Mouse (Mus musculus) stomach, embryonic 16.5 days (tissue): ENCODE data around the gene Tent5b. TPM values are rescaled to one million over a fixed set of nuclear protein-coding genes. Genes with fewer than 3 reads are reported as not detected.
A peak's percentile ranks its signal among the peaks of the same experiment; 100 is the strongest.

Source experiments
- ATAC-seq: fragments of 200-750 bp; cut with Nextera tagmentation; 2 replicates; pipeline ENCODE4 v1.8.0; 2017; ENCODE audit warnings: moderate number of reproducible peaks, moderate TSS enrichment; ENCODE audit not compliant: insufficient read depth, low FRiP score
- H3K27ac ChIP-seq: fragments of 300-500 bp; sonication (generic); 2 replicates; pipeline ENCODE4 v1.5.1; 2014; ENCODE audit warnings: low read length
- H3K27me3 ChIP-seq: fragments of 300-500 bp; sonication (generic); 2 replicates; pipeline ENCODE4 v1.6.1; 2014; ENCODE audit warnings: low read length, control low read depth, mixed read lengths; ENCODE audit not compliant: control insufficient read depth, insufficient read depth
- H3K36me3 ChIP-seq: fragments of 300-500 bp; sonication (generic); 2 replicates; pipeline ENCODE4 v1.6.1; 2014; ENCODE audit warnings: low read length; ENCODE audit not compliant: control insufficient read depth, insufficient read depth
- H3K4me1 ChIP-seq: fragments of 300-500 bp; sonication (generic); 2 replicates; pipeline ENCODE4 v1.6.1; 2014; ENCODE audit warnings: low read length, control low read depth, mixed read lengths; ENCODE audit not compliant: control insufficient read depth, insufficient read depth
- H3K4me2 ChIP-seq: fragments of 300-500 bp; sonication (generic); 2 replicates; pipeline ENCODE4 v1.6.1; 2014; ENCODE audit warnings: low read depth, low read length, mixed read lengths
- H3K4me3 ChIP-seq: fragments of 300-500 bp; sonication (generic); replicated peaks from 2 replicates; pipeline ENCODE4 v1.5.1; 2014; ENCODE audit warnings: mild to moderate bottlenecking, low read length
- H3K9ac ChIP-seq: fragments of 300-500 bp; sonication (generic); 2 replicates; pipeline ENCODE4 v1.6.1; 2014; ENCODE audit warnings: low read length
- H3K9me3 ChIP-seq: fragments of 300-500 bp; sonication (generic); replicated peaks from 2 replicates; pipeline ENCODE4 v1.6.1; 2016; ENCODE audit warnings: low read length, control low read depth; ENCODE audit not compliant: control insufficient read depth
- WGBS: fragments of 180-500 bp; shearing (Covaris S2); extraction: QIAGEN DNeasy Blood & Tissue Kit; methylation state at CpG from one replicate; pipeline ENCODE4 v1.1.7; 2014; 5-methylcytosine and 5-hydroxymethylcytosine counted together
- polyA plus RNA-seq: library from polyadenylated mRNA; unstranded; fragments of >200 nt; fragmentation: Nextera tagmentation; extraction: Ambion mirVana; gene quantifications from 2 replicates; pipeline ENCODE4 v1.2.1, GENCODE M21; 2015

Tent5b gene
- polyA plus RNA-seq, 1 experiment from 2014 or later: 7.9 TPM

DNA sequence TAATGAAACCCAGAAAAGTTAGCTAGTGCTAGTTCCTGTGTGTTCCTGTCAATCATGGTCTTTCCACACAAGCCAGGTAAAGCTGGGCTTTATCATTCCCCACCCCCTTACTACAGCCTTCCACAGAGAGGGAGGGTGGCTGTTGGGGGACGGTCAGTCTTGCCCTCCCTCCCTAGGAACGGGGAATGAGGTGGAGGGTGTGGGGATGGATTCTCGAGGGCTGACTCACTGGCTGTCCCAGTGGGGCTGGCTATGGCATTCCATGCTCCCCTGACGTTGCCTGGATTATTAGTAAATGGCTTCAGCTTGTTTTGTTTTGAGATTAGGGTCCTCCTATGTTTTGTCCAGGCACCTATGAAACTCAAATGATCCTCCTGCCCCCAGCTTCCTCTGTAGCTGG is 1.6 kb downstream of the Tent5b start:
- no peak overlapping the region for H3K4me3 ChIP-seq
- WGBS: 10% methylated on average over 4 of the region's 4 CpGs
- no peak for ATAC-seq
- H3K4me2 ChIP-seq: no peak overlapping the region
- H3K27ac ChIP-seq: no peak overlapping the region
- H3K36me3 ChIP-seq: no peaks in the 10 kb centered on the region
- peaks cover 22% of the 10 kb centered on the region for H3K4me1 ChIP-seq
- peak overlapping the region; percentile 40; the same call in 1 of the 2 replicates for H3K9ac ChIP-seq
- no peaks in the 10 kb centered on the region for H3K9me3 ChIP-seq
- H3K27me3 ChIP-seq: peaks cover 10% of the 10 kb centered on the region

DNA sequence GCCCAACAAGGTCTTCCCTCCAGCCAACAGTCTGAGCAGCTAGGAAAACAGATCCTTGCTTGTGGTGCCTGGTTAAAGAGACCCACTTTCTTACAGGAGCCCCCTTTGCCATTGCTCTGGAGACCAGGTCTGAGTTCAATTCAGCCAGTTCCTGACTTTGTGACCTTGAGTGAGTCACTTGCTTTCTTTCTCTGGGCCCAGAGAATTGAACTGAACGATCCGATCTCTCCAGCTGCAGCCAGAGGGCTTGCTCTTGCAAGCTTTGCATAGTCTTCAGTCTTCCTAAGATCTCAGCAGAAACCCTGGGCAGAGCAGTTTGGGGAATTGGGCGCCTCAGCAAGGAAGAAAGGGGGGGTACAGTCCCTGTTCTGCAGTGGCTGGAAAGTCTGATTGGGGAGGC is 2.5 kb downstream of the Tent5b start:
- H3K4me1 ChIP-seq: peaks cover 22% of the 10 kb centered on the region
- H3K9ac ChIP-seq: no peak overlapping the region
- H3K27ac ChIP-seq: no peak overlapping the region
- no peak overlapping the region for H3K4me2 ChIP-seq
- no peak overlapping the region for H3K4me3 ChIP-seq
- H3K27me3 ChIP-seq: peaks cover 10% of the 10 kb centered on the region
- H3K36me3 ChIP-seq: no peaks in the 10 kb centered on the region
- no peaks in the 10 kb centered on the region for H3K9me3 ChIP-seq
- no peak for ATAC-seq
- WGBS: 81% methylated on average over 3 of the region's 3 CpGs

DNA sequence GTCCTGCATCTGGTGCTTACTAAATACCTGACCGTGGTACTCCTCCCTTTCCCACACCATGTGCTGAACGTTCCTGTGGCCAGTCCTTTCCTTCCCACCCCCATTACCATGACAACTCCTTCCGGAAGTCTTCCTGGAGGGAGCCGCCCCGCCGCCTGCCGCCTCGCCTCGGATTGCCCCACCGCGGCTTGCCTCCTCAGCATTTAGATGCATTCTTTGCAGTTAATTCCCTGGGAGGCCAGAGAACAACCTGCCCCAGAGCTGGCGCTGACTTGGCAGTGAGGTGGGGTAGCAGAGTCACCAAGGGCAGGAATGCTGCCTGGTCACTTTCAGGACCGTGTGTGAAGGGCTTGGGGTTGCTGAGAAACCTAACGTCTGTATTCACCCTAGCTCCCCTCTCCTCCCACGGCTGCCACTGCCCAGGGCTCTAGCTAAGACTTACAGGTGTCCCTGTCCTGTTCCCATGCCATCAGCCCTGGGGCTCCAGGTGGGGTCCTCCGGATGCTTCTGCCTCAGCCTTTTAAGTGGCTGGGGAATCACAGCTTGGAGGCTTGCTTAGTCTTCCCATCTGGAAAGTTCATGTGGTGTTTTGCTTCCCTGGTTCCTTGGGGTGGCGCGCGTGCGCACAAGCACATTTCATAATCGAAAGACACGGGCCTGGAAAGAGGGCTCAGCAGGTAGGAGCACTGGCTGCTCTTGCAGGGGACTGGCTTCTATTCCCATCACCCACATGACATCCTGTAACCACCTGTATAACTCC is 4.5 kb downstream of the Tent5b start:
- H3K4me2 ChIP-seq: peak overlapping the region; percentile 44
- 0 out of 2 replicates have a peak, but pooled peaks have one; percentile 6 for ATAC-seq
- peak overlapping the region; percentile 81 for H3K27ac ChIP-seq
- peaks cover 10% of the 10 kb centered on the region for H3K27me3 ChIP-seq
- peak overlapping the region; percentile 58 for H3K9ac ChIP-seq
- peak overlapping the region; percentile 13; the same call in 1 of the 2 replicates for H3K4me3 ChIP-seq
- H3K9me3 ChIP-seq: no peaks in the 10 kb centered on the region
- no peaks in the 10 kb centered on the region for H3K36me3 ChIP-seq
- WGBS: 10% methylated on average over 22 of the region's 22 CpGs
- peaks cover 24% of the 10 kb centered on the region for H3K4me1 ChIP-seq

DNA sequence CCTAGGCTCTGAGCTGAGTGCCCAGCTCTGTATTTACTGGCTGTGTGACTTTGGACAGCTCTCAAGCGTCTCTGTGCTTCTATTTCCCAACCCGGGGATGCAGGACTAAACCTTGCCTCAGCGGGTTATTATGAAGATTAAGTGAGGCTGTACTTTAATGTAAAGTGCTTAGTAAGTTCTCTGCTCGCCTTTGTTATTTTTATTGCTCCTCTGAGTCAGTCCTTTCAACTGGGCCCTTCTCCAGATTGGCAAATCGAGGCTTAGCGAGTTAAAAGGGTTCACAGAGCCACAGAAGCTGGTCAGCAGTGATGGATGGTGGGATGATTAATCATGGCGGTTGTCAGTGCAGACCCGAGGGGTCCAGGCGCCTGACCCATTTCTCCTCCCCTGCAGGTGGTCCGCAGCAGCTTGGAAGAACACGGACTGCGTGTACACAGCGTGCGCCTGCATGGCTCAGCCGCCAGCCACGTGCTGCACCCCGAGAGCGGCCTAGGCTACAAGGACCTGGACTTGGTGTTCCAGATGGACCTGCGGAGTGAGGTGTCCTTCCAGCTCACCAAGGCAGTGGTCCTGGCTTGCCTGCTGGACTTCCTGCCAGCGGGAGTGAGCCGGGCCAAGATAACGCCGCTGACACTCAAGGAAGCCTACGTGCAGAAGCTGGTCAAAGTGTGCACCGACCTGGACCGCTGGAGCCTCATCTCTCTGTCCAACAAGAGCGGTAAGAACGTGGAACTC is 5.9 kb downstream of the Tent5b start:
- ATAC-seq: no peak
- H3K4me2 ChIP-seq: no peak overlapping the region
- no peaks in the 10 kb centered on the region for H3K9me3 ChIP-seq
- H3K4me3 ChIP-seq: no peak overlapping the region
- no peak overlapping the region for H3K27ac ChIP-seq
- 81% methylated on average over 28 of the region's 28 CpGs for WGBS
- peaks cover 2% of the 10 kb centered on the region for H3K27me3 ChIP-seq
- no peak overlapping the region for H3K9ac ChIP-seq
- H3K4me1 ChIP-seq: peaks cover 16% of the 10 kb centered on the region
- no peaks in the 10 kb centered on the region for H3K36me3 ChIP-seq

DNA sequence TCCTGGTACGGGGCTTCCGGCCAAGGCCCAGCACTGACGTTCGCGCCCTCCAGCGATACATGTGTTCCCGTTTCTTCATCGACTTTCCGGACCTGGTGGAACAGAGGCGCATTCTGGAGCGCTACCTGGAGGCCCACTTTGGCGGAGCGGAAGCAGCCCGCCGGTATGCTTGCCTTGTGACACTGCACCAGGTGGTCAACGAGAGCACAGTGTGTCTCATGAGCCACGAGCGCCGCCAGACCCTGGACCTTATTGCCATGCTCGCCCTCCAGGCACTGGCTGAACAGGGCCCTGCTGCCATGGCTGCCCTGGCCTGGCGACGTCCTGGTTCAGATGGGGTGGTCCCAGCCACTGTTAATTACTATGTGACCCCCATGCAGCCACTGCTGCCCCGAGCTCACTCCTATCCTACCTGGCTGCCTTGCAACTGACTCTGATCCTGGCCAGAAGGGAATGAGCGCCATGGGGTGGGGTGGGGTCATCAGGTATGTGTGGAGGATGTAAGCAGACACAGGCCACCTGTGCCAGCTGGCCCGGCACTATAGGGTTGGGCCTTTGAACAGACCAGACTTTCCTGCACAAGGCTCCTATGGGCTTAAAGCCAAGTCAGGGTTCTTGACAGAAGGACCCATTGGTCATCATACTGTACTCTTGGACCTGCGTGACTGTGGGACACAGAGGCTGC is 6.9 kb downstream of the Tent5b start:
- no peak overlapping the region for H3K27ac ChIP-seq
- no peak overlapping the region for H3K4me3 ChIP-seq
- no peak overlapping the region for H3K9ac ChIP-seq
- no peaks in the 10 kb centered on the region; the same call in 1 of the 2 replicates for H3K27me3 ChIP-seq
- peaks cover 17% of the 10 kb centered on the region for H3K4me1 ChIP-seq
- H3K36me3 ChIP-seq: no peaks in the 10 kb centered on the region
- H3K4me2 ChIP-seq: no peak overlapping the region
- H3K9me3 ChIP-seq: no peaks in the 10 kb centered on the region
- WGBS: 95% methylated on average over 26 of the region's 26 CpGs
- no peak for ATAC-seq

DNA sequence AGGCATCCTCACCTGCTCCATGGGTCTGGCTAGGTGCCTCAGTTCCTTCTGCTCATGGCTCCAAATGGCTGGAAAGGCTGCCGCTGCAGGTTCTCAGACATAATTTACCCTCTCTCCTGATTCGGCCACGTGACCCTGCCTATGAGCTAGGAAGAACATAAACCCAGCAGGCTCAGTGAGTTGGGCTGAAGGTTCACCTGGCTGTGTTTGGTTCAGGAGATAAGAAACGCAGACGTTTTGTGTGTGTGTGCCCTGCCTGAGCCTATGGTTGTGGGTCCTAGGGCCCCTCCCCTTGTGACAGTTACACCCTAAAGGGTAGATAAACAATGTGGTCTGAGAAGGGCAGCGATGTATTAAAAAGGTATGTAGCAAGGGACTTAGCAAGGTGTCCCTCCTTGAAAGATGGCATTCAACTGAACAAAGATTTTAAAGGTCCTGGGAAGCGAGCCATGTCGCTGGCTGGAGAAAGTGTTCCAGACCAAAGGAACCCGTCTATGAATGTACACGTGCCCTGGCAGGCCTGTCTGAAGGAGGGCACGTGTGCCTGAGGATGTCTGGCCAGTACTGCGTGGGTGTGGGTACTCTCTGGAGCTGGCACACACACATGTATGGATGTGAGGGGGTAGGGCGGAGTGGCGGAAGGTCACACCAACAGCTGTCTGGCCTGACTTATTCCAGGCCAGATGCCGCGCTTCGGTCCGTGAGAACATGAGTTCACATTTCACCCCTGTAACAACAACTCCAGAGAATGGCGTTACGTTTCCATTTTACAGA is 8.9 kb downstream of the Tent5b start:
- peaks cover 21% of the 10 kb centered on the region for H3K4me1 ChIP-seq
- H3K4me2 ChIP-seq: no peak overlapping the region
- ATAC-seq: peak; percentile 63; the same call in 1 of the 2 replicates
- H3K27ac ChIP-seq: peak overlapping the region; percentile 79
- H3K36me3 ChIP-seq: no peaks in the 10 kb centered on the region
- H3K27me3 ChIP-seq: no peaks in the 10 kb centered on the region
- no peak overlapping the region for H3K4me3 ChIP-seq
- 68% methylated on average over 20 of the region's 20 CpGs for WGBS
- H3K9ac ChIP-seq: no peak overlapping the region
- no peaks in the 10 kb centered on the region for H3K9me3 ChIP-seq

DNA sequence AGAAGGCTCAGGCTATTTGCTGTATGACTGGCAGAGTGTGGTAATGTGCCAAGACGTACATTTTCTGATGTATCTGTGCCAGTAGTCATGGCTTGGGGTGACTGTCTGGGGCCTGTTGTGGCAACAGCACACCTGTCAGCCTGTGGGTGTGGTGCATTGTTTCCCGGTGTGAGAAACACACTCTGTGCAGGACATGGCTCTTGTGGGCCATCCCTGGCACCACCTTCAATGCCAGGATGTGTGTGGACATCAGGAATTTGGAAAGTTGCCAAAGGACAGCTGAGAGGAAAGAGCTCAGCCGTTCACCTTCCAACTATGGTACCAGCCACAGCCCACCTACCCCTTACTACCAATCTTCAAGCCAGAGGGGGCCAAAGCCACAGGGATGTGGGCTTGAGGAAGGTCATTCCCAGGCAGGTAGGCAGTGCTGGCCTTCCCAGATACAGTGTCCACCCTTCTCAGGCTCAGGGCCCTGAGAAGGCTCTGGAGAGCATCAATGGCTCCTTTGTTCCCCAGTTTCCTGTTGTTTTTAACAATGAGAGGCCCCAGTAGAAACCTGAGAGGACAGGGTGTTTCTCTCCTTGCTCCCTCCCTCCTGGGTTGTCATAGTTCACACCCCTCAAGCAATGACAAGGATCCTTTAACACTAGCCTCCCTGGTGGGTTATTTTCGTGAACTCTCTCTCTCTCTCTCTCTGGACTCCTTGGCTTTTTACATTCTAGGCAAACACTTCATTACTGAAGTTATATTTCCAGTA is 9.7 kb downstream of the Tent5b start:
- H3K27me3 ChIP-seq: no peaks in the 10 kb centered on the region
- no peaks in the 10 kb centered on the region for H3K36me3 ChIP-seq
- H3K9me3 ChIP-seq: no peaks in the 10 kb centered on the region
- peak overlapping the region; percentile 79 for H3K27ac ChIP-seq
- peaks cover 17% of the 10 kb centered on the region for H3K4me1 ChIP-seq
- H3K9ac ChIP-seq: no peak overlapping the region
- WGBS: 57% methylated on average over 4 of the region's 4 CpGs
- ATAC-seq: peak; percentile 22; the same call in 1 of the 2 replicates
- H3K4me3 ChIP-seq: no peak overlapping the region
- H3K4me2 ChIP-seq: no peak overlapping the region

DNA sequence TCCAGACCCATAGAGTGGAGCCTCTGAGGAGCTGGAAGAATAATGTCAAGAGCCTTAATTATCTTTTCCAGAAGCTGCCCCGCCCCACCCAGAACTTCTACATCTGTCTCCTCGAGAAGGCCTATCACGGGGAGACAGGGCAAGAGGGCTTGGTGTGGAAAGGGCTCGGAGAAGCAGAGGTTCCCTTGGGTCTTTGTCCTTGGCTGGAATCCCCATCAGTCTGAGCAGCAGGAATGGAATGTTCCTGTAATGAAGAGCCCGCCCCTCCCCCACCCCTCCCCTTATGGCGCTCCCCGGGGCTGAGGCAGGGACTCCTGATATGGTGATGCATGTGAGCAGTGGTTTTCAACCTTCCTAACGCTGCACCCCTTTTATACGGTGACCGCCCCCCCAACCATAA is 11.9 kb downstream of the Tent5b start:
- no peaks in the 10 kb centered on the region for H3K9me3 ChIP-seq
- ATAC-seq: no peak
- no peaks in the 10 kb centered on the region for H3K36me3 ChIP-seq
- peaks cover 17% of the 10 kb centered on the region for H3K4me1 ChIP-seq
- WGBS: 28% methylated on average over 10 of the region's 10 CpGs
- H3K4me2 ChIP-seq: no peak overlapping the region
- peaks cover 21% of the 10 kb centered on the region for H3K27me3 ChIP-seq
- H3K9ac ChIP-seq: no peak overlapping the region; the same call in 1 of the 2 replicates
- no peak overlapping the region for H3K27ac ChIP-seq
- H3K4me3 ChIP-seq: no peak overlapping the region
